Mouse (Mus musculus) liver, embryonic 12.5 days (tissue): ENCODE data around the gene Gtpbp1. TPM values are rescaled to one million over a fixed set of nuclear protein-coding genes. Genes with fewer than 3 reads are reported as not detected.

Source experiments
- ATAC-seq: fragments of 200-750 bp; cut with Nextera tagmentation; 2 replicates; pipeline ENCODE4 v1.8.0; 2017; ENCODE audit warnings: moderate number of reproducible peaks, mild to moderate bottlenecking, moderate library complexity
- H3K27ac ChIP-seq: fragments of 300-500 bp; sonication (generic); 2 replicates; pipeline ENCODE4 v1.5.1; 2016; ENCODE audit warnings: mild to moderate bottlenecking
- H3K27me3 ChIP-seq: fragments of 300-500 bp; sonication (generic); replicated peaks from 2 replicates; pipeline ENCODE4 v1.6.1; 2016; ENCODE audit warnings: mild to moderate bottlenecking, moderate library complexity
- H3K36me3 ChIP-seq: fragments of 300-500 bp; sonication (generic); 2 replicates; pipeline ENCODE4 v1.6.1; 2016; ENCODE audit warnings: mild to moderate bottlenecking, moderate library complexity
- H3K4me1 ChIP-seq: fragments of 300-500 bp; sonication (generic); 2 replicates; pipeline ENCODE4 v1.6.1; 2016
- H3K4me2 ChIP-seq: fragments of 300-500 bp; sonication (generic); 2 replicates; pipeline ENCODE4 v1.6.1; 2016; ENCODE audit warnings: mild to moderate bottlenecking, moderate library complexity
- H3K4me3 ChIP-seq: fragments of 300-500 bp; sonication (generic); 2 replicates; pipeline ENCODE4 v1.5.1; 2016; ENCODE audit warnings: mild to moderate bottlenecking, moderate library complexity
- H3K9ac ChIP-seq: fragments of 300-500 bp; sonication (generic); 2 replicates; pipeline ENCODE4 v1.6.1; 2016; ENCODE audit warnings: mild to moderate bottlenecking, moderate library complexity
- H3K9me3 ChIP-seq: fragments of 300-500 bp; sonication (generic); replicated peaks from 2 replicates; pipeline ENCODE4 v1.6.1; 2016; ENCODE audit warnings: mild to moderate bottlenecking, moderate library complexity
- WGBS: fragments of 180-500 bp; shearing (Covaris S2); methylation state at CpG from one replicate; pipeline ENCODE4 v1.1.7; 2016; ENCODE audit not compliant: insufficient replicate concordance; 5-methylcytosine and 5-hydroxymethylcytosine counted together
- polyA plus RNA-seq: library from polyadenylated mRNA; unstranded; fragments of >200 nt; fragmentation: Nextera tagmentation; extraction: Ambion mirVana; gene quantifications from 2 replicates; pipeline ENCODE4 v1.2.1, GENCODE M21; 2016

The Gtpbp1 gene
- polyA plus RNA-seq, 1 experiment from 2014 or later, result 48.3 TPM

GRCm38 (mm10) chr15:79697558-79698187 lies 7.0 kb downstream of the Gtpbp1 start:
- H3K4me3 ChIP-seq, result no peak overlapping the region
- no peak for ATAC-seq
- peak overlapping the region; percentile 85; the same call in 1 of the 2 replicates for H3K4me2 ChIP-seq
- peak overlapping the region; percentile 95 for H3K27ac ChIP-seq
- no peaks in the 10 kb centered on the region for H3K27me3 ChIP-seq
- H3K36me3 ChIP-seq, result peaks cover 48% of the 10 kb centered on the region
- peaks cover 66% of the 10 kb centered on the region for H3K4me1 ChIP-seq
- H3K9ac ChIP-seq, result no peak overlapping the region
- 69% methylated on average over 9 of the region's 9 CpGs for WGBS
- H3K9me3 ChIP-seq, result no peaks in the 10 kb centered on the region

GRCm38 (mm10) chr15:79706603-79707214 lies 16.1 kb downstream of the Gtpbp1 start:
- H3K9me3 ChIP-seq, result no peaks in the 10 kb centered on the region
- H3K27ac ChIP-seq, result no peak overlapping the region
- peaks cover 58% of the 10 kb centered on the region for H3K36me3 ChIP-seq
- no peaks in the 10 kb centered on the region for H3K4me1 ChIP-seq
- H3K4me2 ChIP-seq, result no peak overlapping the region
- ATAC-seq, result no peak
- H3K27me3 ChIP-seq, result no peaks in the 10 kb centered on the region
- H3K4me3 ChIP-seq, result no peak overlapping the region
- 83% methylated on average over 17 of the region's 17 CpGs for WGBS
- H3K9ac ChIP-seq, result no peak overlapping the region

GRCm38 (mm10) chr15:79708229-79708822 lies 17.7 kb downstream of the Gtpbp1 start:
- H3K27ac ChIP-seq, result no peak overlapping the region
- peaks cover under 1% of the 10 kb centered on the region; the same call in 1 of the 2 replicates for H3K4me1 ChIP-seq
- H3K4me3 ChIP-seq, result no peak overlapping the region
- no peaks in the 10 kb centered on the region for H3K9me3 ChIP-seq
- ATAC-seq, result no peak
- 82% methylated on average over 5 of the region's 5 CpGs for WGBS
- H3K4me2 ChIP-seq, result no peak overlapping the region
- peaks cover 75% of the 10 kb centered on the region for H3K36me3 ChIP-seq
- H3K9ac ChIP-seq, result no peak overlapping the region
- H3K27me3 ChIP-seq, result no peaks in the 10 kb centered on the region

- peaks cover 100% of the 10 kb centered on the region for H3K36me3 ChIP-seq
- no peak overlapping the region for H3K27ac ChIP-seq
- no peak overlapping the region for H3K4me3 ChIP-seq
- 88% methylated on average over 7 of the region's 7 CpGs for WGBS
- H3K9ac ChIP-seq, result no peak overlapping the region
- no peaks in the 10 kb centered on the region for H3K27me3 ChIP-seq
- ATAC-seq, result no peak
- H3K9me3 ChIP-seq, result no peaks in the 10 kb centered on the region
- peaks cover 11% of the 10 kb centered on the region for H3K4me1 ChIP-seq
- H3K4me2 ChIP-seq, result no peak overlapping the region
These were observed 25.0 kb downstream of the Gtpbp1 start for GRCm38 (mm10) chr15:79715646-79716045.

- 91% methylated on average over 6 of the region's 6 CpGs for WGBS
- no peaks in the 10 kb centered on the region for H3K27me3 ChIP-seq
- H3K4me1 ChIP-seq, result peaks cover 11% of the 10 kb centered on the region
- ATAC-seq, result no peak
- H3K4me2 ChIP-seq, result no peak overlapping the region
- H3K9me3 ChIP-seq, result no peaks in the 10 kb centered on the region
- H3K9ac ChIP-seq, result no peak overlapping the region
- H3K36me3 ChIP-seq, result peaks cover 99% of the 10 kb centered on the region
- no peak overlapping the region for H3K27ac ChIP-seq
- H3K4me3 ChIP-seq, result no peak overlapping the region
These were observed 26.1 kb downstream of the Gtpbp1 start for GRCm38 (mm10) chr15:79716710-79717109.

GRCm38 (mm10) chr15:79720267-79720666 lies 29.6 kb downstream of the Gtpbp1 start:
- Histone ChIP-seq H3K27me3 (no peaks in the 10 kb centered on the region), H3K4me2 (no peak overlapping the region), H3K4me1 (no peaks in the 10 kb centered on the region), H3K36me3 (peaks cover 88% of the 10 kb centered on the region), H3K4me3 (no peak overlapping the region), H3K9me3 (no peaks in the 10 kb centered on the region), H3K9ac (no peak overlapping the region), H3K27ac (no peak overlapping the region)
- 85% methylated on average over 8 of the region's 8 CpGs for WGBS
- ATAC-seq, result no peak

GRCm38 (mm10) chr15:79720796-79721195 lies 30.2 kb downstream of the Gtpbp1 start:
- H3K27ac ChIP-seq, result no peak overlapping the region
- H3K4me3 ChIP-seq, result no peak overlapping the region

GRCm38 (mm10) chr15:79723439-79723838 lies 32.8 kb downstream of the Gtpbp1 start:
- Histone ChIP-seq H3K36me3 (peaks cover 88% of the 10 kb centered on the region), H3K4me3 (no peak overlapping the region), H3K4me1 (no peaks in the 10 kb centered on the region), H3K4me2 (no peak overlapping the region), H3K9ac (no peak overlapping the region), H3K9me3 (no peaks in the 10 kb centered on the region), H3K27ac (no peak overlapping the region), H3K27me3 (no peaks in the 10 kb centered on the region)
- 44% methylated on average over 1 of the region's 1 CpGs for WGBS
- ATAC-seq, result no peak

More at GRCm38 (mm10) chr15:79720796-79721195, 30.2 kb downstream of the Gtpbp1 start:
- H3K9ac ChIP-seq, result no peak overlapping the region
- no peaks in the 10 kb centered on the region for H3K27me3 ChIP-seq
- WGBS, result 76% methylated on average over 4 of the region's 4 CpGs
- no peak overlapping the region for H3K4me2 ChIP-seq
- H3K36me3 ChIP-seq, result peaks cover 88% of the 10 kb centered on the region
- no peaks in the 10 kb centered on the region for H3K9me3 ChIP-seq
- no peaks in the 10 kb centered on the region for H3K4me1 ChIP-seq
- ATAC-seq, result no peak

GRCm38 (mm10) chr15:79725190-79725789 lies 34.6 kb downstream of the Gtpbp1 start:
- H3K4me3 ChIP-seq, result no peak overlapping the region
- no peak overlapping the region for H3K9ac ChIP-seq
- H3K4me2 ChIP-seq, result no peak overlapping the region
- no peak overlapping the region for H3K27ac ChIP-seq
- 86% methylated on average over 11 of the region's 11 CpGs for WGBS
- H3K9me3 ChIP-seq, result no peaks in the 10 kb centered on the region
- H3K4me1 ChIP-seq, result no peaks in the 10 kb centered on the region
- ATAC-seq, result no peak
- H3K36me3 ChIP-seq, result peaks cover 83% of the 10 kb centered on the region
- H3K27me3 ChIP-seq, result no peaks in the 10 kb centered on the region

- H3K36me3 ChIP-seq, result peaks cover 67% of the 10 kb centered on the region
- WGBS, result 83% methylated on average over 6 of the region's 6 CpGs
- no peaks in the 10 kb centered on the region for H3K9me3 ChIP-seq
- H3K4me1 ChIP-seq, result no peaks in the 10 kb centered on the region
- H3K4me3 ChIP-seq, result no peak overlapping the region
- no peak overlapping the region for H3K4me2 ChIP-seq
- H3K27ac ChIP-seq, result no peak overlapping the region
- no peak for ATAC-seq
- H3K9ac ChIP-seq, result no peak overlapping the region
- H3K27me3 ChIP-seq, result no peaks in the 10 kb centered on the region
These were observed 37.2 kb downstream of the Gtpbp1 start for GRCm38 (mm10) chr15:79727840-79728239.

GRCm38 (mm10) chr15:79728311-79728710 lies 37.7 kb downstream of the Gtpbp1 start:
- no peak overlapping the region for H3K9ac ChIP-seq
- H3K27me3 ChIP-seq, result no peaks in the 10 kb centered on the region
- H3K4me2 ChIP-seq, result no peak overlapping the region
- H3K36me3 ChIP-seq, result peaks cover 68% of the 10 kb centered on the region
- H3K27ac ChIP-seq, result no peak overlapping the region
- 79% methylated on average over 5 of the region's 5 CpGs for WGBS
- ATAC-seq, result no peak
- H3K9me3 ChIP-seq, result no peaks in the 10 kb centered on the region
- H3K4me1 ChIP-seq, result no peaks in the 10 kb centered on the region
- no peak overlapping the region for H3K4me3 ChIP-seq

- Histone ChIP-seq H3K4me1 (no peaks in the 10 kb centered on the region), H3K36me3 (peaks cover 74% of the 10 kb centered on the region), H3K27me3 (no peaks in the 10 kb centered on the region), H3K9ac (no peak overlapping the region), H3K4me2 (no peak overlapping the region), H3K4me3 (no peak overlapping the region), H3K9me3 (no peaks in the 10 kb centered on the region), H3K27ac (no peak overlapping the region)
- 68% methylated on average over 10 of the region's 10 CpGs for WGBS
- ATAC-seq, result no peak
These were observed 38.2 kb downstream of the Gtpbp1 start for GRCm38 (mm10) chr15:79728731-79729388.
